Mouse (Mus musculus) thymus, adult 2 months (tissue): ENCODE measurements around the gene Gpr179.

Experiments
- CTCF ChIP-seq: fragments of 200-500 bp; IDR thresholded peaks from 2 replicates; pipeline ENCODE4 v1.5.1; 2012; ENCODE audit warnings: mild to moderate bottlenecking, control low read depth, low read length, moderate library complexity, borderline replicate concordance; ENCODE audit not compliant: control insufficient read depth, poor library complexity, insufficient read depth; ENCODE audit errors: extremely low read depth
- POLR2A ChIP-seq: fragments of 200-500 bp; IDR thresholded peaks from 2 replicates; pipeline ENCODE4 v1.6.1; 2012; ENCODE audit warnings: mild to moderate bottlenecking, low read length, control low read depth, moderate library complexity; ENCODE audit not compliant: control insufficient read depth, poor library complexity, insufficient read depth; ENCODE audit errors: extremely low read depth

- no peak for TF ChIP-seq CTCF
- TF ChIP-seq POLR2A, result no peak
Measured at GRCm38 (mm10) chr11:97338977-97339315, 12.9 kb downstream of the Gpr179 start.
